Mouse (Mus musculus) heart, postnatal 4 days (tissue): Measurements from ENCODE around the gene Cers6. TPM values are rescaled to one million over a fixed set of nuclear protein-coding genes. Genes with fewer than 3 reads are reported as not detected.

Experiments
- DNase-seq: peaks from one replicate; pipeline ENCODE4 v3.0.0; 2021
- total RNA-seq, 2 experiments: library from RNA; stranded (reverse); gene quantifications; 2 replicates each; pipeline ENCODE4 v1.2.3; 2021

Cers6 gene
- total RNA-seq, 2 experiments from 2014 or later, result 20.7 to 24.4 TPM

GRCm38 (mm10) chr2:68884573-68884972 lies 23.3 kb downstream of the Cers6 start:
- no peak for DNase-seq

GRCm38 (mm10) chr2:68885206-68885605 lies 24.0 kb downstream of the Cers6 start:
- no peak for DNase-seq

- peak; percentile 45 for DNase-seq
Measured at GRCm38 (mm10) chr2:68885766-68886496, 24.7 kb downstream of the Cers6 start.

DNA sequence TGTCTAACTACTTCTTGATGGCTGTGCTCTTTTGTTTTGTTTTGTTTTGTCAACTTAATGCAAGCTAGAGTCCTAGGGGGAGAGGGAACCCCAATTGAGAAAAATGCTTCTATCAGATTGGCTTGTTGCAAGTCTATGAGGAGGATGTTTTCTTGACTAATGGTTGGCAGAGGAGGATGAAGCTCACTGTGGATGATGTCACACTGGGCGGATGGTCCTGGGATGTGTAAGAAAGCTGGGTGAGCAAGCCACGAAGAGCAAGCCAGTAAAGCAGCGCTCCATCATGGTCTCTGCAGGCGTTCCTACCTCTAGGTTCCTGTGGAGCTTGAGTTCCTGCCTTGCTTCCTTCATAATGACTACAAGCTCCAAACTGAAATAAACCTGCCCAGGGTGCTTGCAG lies 25.4 kb downstream of the Cers6 start:
- DNase-seq, result no peak

DNA sequence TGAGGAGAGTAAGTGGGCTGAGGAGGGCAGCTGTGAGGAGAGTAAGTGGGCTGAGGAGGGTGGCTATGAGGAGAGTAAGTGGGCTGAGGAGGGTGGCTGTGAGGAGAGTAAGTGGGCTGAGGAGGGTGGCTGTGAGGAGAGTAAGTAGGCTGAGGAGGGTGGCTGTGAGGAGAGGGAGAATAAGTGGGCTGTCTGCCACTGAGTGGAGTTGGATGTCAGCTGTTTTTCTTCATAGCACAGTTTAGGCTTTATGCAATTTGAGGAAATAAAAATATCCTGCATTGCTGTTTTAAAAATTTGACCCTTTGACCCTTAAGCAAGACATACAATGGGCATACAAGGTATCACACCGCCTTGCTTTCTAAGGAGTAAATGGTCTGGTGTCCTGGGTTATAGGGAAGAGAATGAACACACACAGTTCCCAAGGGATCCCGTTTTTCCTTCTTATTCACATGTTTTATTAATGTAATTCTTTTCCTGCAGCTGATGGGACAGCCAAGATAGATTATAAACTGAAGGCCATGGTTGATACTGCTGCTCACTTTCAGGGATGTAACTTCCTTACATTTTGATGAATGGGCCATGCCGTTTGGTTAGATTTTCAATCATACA lies 27.0 kb downstream of the Cers6 start:
- no peak for DNase-seq

DNA sequence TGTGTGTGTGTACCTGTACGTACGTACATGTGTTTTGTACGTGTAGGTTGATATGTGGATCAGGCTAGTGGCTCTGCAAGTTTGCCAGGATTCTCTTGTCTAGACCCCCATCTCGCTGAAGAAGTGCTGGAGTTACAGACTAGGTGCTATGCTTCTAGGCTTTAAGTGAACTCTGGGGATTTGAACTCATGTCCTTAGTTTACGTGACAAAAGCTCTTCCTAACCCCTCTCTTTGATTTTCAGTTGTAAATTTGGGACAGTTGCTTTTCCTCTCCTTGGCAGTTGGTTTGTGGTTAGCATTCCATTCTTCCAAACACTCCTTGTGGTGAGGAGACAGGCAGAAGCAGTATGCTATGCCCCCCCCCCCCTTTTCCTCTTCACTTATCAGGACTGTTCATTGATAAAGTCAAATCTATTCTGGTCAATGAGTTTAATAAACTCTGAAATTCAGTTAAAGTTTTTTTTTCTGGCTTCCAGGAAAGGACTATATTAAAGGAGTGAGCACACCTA lies 28.5 kb downstream of the Cers6 start:
- no peak for DNase-seq

DNA sequence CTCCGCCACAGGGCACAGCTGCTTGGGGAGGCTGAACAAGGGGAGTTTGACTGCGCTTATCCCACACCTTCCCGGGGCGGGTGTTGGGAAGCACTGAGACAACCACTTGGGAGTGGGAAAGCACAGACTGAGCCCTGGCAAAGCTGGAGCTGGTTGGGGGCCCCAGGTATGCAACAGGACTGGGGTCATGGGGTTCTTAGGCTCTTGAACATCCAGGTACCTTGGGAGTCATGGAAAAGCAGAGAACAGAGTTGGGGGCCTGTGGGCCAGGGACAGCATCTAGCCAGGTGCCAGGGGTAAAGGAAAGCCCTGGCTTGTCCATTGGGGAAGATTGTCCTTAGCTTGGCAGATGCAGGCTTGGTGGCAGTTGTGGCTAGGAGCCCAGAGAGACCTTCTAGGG lies 31.2 kb downstream of the Cers6 start:
- no peak for DNase-seq

- DNase-seq, result no peak
Measured at GRCm38 (mm10) chr2:68895044-68895764, 34.0 kb downstream of the Cers6 start.

DNA sequence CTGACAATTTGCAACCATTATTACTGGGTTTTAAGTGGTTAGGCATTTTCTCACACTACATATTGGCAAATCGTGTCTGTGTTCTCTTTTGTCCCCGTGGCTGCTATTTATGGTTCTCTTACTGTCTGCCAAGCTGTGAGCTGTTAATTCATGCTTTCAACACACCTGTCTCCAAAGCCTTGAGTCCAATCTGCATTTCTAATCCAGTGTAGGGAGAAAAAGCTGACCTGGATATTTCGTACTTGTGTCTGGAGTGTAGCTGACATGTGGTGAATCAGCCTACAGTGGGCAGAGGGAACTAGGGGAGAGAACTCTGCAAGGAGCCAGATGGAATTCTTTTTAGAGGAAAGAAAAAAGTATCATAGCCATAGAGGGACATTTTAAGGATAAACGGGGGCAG lies 35.0 kb downstream of the Cers6 start:
- DNase-seq, result peak; percentile 25

DNA sequence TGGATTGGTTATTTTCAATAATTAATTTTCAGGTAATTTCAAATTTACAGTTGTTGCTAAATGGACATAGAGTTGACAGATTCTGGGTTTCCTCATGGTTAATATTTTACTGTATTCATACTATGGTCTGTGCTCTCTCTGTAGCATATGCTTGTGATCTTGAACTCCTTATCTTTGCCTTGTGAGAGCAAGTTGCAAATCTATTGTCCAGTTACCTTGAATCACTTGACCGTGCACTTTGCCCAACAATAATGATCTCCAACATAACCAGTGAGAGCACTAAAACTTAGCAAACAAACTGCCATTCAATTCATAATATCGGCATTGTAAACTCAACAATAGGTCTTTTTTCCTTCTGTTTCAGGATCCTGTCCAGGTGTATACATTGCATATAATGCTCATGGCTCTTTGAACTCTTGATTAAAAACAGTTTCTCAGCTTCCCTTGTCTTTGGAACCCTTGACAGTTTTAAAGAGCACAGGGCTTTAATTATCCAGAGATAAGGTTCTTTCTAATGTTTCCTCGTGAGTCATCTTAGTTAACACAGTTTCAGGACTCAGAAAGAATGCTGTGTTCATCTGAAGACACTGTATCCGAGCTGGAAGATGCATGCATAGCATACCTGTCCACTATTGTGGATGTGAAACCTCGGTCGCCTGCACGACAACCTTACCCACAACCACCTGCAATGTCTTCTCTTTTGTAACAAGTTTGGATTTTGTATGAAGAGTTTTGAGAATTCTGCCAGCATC lies 38.7 kb downstream of the Cers6 start:
- DNase-seq, result no peak

DNA sequence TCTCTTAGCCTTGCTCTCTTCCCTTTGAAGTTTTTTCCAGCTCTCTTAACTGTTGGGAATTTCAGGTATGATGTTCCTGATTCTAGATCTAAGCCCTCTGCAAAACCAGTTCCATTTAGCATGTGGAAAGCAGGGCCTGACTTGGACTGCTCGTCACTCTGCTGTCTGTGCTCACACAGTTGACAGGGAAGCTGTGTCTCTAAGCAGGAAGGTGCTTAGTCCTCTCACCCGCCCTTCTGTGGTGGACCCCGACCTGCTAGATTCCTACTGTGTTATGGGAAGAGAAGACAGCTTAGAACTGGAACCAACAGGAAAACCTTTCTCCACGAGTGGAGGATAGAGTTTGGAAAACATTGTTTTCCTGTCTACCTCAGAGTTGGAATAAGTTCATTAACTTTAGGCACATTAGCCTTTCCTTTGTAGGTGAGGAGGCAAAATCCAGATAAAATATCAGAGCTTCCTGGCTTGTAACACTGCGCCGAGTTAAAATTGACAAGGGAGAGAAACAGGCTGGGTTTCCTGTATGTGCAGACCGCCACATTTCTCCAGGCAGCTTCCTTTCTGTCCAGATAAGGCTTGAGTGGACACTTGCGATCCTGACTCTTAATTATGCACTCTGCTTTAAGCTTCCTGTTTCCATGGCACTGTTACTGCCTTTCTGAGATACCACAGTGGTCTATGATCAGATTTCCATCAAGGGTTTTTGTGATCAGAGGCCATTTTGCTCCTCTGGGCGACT lies 39.6 kb downstream of the Cers6 start:
- DNase-seq, result no peak

GRCm38 (mm10) chr2:68901708-68902107 lies 40.5 kb downstream of the Cers6 start:
- DNase-seq, result no peak

GRCm38 (mm10) chr2:68902546-68902945 lies 41.3 kb downstream of the Cers6 start:
- no peak for DNase-seq

- no peak for DNase-seq
Measured at GRCm38 (mm10) chr2:68906921-68907320, 45.7 kb downstream of the Cers6 start.

- no peak for DNase-seq
Measured at GRCm38 (mm10) chr2:68907721-68908463, 46.7 kb downstream of the Cers6 start.

- no peak for DNase-seq
Measured at GRCm38 (mm10) chr2:68910727-68911126, 49.5 kb downstream of the Cers6 start.

DNA sequence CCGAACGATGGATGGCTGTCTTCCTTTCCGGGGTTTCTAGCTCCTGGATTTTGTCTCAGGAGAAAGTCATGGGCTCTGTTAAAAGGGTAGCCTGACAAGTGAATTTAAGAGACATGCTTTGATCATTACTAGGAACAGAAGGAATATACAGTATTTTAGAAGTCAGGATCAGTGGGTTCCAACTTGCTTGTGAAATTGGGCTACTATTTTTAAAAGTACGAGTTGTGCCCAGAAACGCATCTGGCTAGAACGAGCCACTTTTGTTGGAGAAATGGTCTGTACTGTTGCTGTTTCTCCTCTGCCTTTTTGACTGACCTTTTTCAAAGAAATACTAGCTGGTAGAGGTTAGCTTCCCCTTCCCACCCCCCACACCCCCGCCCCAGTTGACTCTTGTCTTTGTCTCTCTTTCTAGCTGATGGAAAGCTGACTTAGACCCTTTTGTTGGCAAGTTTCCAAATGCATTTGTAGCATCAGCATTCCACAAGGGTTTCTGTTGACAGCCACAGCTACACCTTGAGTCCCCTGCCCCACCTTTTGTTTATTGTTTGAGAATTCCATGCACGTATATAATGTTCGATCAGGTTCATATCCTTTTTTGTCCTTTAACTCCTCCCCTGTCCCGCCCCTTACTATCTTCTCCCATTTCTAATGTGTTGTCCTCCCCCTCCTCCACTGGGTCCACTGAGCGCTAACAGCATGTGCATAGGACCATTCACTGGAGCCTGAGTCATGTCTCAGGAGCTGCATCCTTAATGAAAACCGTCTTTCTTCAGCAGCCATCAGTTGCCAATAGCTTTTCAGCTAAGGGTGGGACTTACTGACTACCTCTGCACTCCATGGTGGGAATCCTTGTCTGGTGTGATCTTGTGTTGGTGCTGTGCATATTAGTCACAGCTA lies 50.6 kb downstream of the Cers6 start:
- DNase-seq, result no peak

DNA sequence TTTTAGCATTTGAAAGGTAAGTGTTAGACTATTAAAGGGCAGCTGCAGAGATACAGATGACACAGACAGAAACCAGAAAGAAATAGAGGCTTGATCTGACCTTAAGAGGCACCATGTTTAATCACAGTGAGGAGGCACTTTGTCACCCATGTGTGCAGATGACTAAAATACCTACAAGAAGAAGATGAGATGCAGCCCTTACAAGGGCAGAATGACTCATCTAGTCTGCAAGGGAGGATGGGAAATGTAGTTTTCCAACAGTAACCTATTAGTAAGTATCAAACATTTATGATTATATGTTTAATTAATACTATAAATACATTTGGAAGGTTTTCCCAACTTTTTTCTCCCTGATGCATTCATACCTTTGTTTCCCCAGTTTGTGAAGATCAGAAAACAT lies 54.5 kb downstream of the Cers6 start:
- DNase-seq, result no peak

DNA sequence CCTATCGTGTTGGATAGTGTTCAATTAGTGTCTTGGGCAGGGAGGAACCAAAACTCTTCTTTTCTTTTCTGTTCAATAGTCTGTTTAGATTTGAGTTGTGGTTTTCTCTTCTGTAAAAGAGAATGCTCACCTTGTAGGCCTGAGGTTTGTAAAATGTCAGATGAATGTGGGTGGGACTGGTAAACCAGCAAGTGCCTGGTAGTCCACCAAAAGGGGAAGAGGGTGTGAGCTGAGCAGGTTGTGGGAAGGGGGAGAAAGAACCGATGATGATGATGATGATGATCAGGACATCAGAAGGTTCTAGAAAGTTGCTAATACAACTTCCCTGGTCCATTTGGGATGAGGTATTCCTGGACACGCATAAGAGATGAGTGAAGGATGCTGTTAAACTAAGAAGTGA lies 55.1 kb downstream of the Cers6 start:
- DNase-seq, result no peak

GRCm38 (mm10) chr2:68917010-68917409 lies 55.8 kb downstream of the Cers6 start:
- DNase-seq, result no peak
